Mouse (Mus musculus) liver, embryonic 14.5 days (tissue): ENCODE measurements around the gene Pex14.

ENCODE experiments used
- CTCF ChIP-seq: IDR thresholded peaks from 2 replicates; pipeline ENCODE4 v1.5.1; 2016; ENCODE audit warnings: antibody characterized with exemption, low read depth, control low read depth
- EP300 ChIP-seq: IDR thresholded peaks from 2 replicates; pipeline ENCODE4 v1.6.1; 2016; ENCODE audit warnings: antibody characterized with exemption, low read depth

DNA sequence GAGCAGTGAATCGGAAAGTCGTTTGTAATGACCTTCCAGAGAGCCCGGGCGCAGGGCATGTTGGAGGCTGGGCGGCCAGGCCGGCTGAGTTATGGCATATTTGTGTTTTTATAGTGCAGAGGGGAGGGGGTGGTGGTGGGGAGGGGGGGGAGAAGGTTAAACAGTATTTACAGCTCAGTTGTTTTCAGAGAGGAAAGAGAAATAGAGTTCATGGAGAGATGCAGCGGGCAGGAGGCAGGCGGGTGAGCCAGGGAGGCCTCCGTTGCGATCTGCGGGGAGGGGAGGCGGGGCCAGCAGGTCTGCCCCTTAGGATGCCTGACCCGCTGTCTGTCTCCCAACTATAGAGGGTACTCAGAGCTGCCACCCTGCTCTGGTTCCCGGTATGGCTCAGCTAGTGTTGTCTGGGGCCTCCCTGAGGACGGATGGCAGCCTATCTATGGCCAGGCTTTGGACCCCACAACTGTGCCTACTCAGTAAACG, 177.4 kb downstream of the Pex14 start:
- TF ChIP-seq CTCF = no peak
- TF ChIP-seq EP300 = no peak
